Mouse (Mus musculus) embryo, embryonic 9.5 days (tissue): ENCODE data around the gene Kif21b.

ENCODE experiments used
- DNase-seq: peaks from one replicate; pipeline ENCODE4 v3.0.0-alpha.2; 2017; ENCODE audit errors: extremely low spot score

The Kif21b gene

GRCm38 (mm10) chr1:136128944-136129589, 2.1 kb upstream of the Kif21b start:
- DNase-seq = no peak

DNA sequence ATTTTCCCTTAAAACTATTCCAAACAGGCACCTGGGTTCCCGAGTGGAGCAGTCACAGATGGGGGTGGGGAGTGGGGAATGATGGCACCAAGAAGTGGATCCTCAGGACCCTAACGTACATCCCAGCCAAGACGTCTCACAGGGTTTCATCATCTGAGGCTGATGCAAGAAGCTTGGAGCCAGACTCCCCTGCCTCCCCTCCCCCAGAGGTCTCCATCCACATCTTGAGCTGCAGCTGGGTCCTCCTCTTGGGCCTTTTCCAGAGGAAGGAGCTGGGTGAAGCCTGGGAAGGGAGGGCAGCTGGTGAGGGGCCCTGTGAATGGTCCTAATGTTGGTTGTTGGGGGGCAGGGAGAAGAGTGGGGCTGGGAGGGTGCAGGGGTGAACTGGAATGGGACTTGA, 1.1 kb upstream of the Kif21b start:
- DNase-seq = no peak

- DNase-seq = no peak
Measured at GRCm38 (mm10) chr1:136131603-136132291, 558 bp downstream of the Kif21b start.

GRCm38 (mm10) chr1:136132386-136133201, 1.4 kb downstream of the Kif21b start:
- no peak for DNase-seq

- DNase-seq = no peak
Measured at GRCm38 (mm10) chr1:136133570-136134240, 2.5 kb downstream of the Kif21b start.

DNA sequence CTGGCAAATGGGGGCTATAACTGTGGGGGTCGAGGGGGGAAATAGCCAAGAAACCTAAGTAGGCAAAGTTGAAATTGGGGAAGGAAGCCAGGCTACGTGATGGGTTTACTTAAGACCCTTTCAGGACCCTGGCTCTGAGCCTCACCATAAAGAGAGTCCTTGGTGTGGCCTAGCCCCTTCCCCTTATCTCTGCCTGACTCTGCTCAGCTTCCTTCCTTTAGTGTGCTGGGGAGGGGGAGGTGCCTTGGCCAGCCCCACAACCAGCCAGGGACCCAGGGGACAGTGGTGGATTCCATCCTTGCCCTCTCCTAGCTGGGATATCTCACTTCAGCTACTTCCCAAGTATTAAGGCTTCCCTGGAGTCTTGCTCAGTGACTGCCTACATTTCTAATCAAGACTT, 3.4 kb downstream of the Kif21b start:
- DNase-seq = no peak

DNA sequence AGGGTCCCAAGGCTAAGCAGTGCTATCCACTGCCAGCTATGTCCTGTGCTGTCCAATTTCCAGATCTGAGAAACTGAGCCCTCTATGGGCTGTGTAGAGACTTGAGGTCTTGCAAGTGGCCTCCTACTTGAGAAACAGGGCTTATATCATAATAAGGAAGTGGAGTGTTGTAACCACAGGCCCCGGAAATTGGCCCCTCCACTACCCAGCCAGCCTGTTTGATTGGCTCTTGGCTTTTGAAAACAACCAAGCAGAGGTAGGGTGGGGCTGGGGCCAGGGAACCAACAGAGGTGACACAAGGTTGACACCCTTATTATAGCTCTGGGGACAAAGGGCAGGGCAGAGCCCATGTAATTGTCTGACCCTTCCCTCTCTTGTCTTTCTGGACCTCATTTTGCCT, 3.9 kb downstream of the Kif21b start:
- DNase-seq = no peak

GRCm38 (mm10) chr1:136135777-136136444, 4.7 kb downstream of the Kif21b start:
- DNase-seq = no peak

DNA sequence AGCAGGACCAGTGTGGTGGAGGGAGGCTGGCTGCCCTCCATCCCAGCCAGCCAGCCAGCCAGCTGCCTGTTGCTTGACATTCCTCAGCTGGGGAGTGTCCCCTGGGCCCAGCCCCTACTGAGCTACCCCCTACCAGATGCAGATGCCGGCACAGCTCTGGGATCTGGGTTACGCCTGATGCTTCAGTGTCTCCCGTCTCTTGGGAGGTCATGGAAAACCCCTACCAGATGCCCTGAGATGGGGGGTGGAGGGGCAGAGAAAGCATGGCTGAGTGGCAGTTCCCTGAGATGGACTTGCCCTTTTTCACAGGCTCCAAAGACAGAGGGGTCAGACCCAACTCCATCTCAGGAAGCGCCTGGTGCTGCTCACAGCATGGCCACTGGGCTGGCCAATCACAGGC, 5.4 kb downstream of the Kif21b start:
- DNase-seq = no peak

DNA sequence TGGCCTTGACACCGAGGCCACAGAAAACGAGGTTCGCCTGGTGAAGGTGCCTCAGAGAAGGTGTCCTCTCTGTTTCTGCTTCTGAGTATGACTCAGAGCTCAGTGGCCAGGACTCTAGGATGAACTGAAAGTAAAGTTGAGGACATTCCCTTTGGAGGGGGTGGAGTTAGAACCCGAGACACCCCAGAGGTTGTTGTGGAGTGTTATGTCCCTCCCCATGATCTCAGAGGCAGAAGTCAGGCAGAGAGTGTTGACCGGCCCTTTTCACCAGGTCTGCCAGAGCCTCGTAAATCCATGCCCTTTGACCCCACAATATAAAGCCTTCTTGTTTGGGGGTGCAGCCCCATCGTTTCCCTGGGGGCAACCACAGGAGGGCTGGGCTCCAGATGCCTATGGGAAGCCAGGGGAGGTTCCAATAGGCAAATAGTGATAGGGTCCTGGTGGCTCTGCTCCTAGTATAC, 5.9 kb downstream of the Kif21b start:
- no peak for DNase-seq

GRCm38 (mm10) chr1:136137575-136137974, 6.4 kb downstream of the Kif21b start:
- no peak for DNase-seq

- no peak for DNase-seq
Measured at GRCm38 (mm10) chr1:136138191-136138830, 7.1 kb downstream of the Kif21b start.

DNA sequence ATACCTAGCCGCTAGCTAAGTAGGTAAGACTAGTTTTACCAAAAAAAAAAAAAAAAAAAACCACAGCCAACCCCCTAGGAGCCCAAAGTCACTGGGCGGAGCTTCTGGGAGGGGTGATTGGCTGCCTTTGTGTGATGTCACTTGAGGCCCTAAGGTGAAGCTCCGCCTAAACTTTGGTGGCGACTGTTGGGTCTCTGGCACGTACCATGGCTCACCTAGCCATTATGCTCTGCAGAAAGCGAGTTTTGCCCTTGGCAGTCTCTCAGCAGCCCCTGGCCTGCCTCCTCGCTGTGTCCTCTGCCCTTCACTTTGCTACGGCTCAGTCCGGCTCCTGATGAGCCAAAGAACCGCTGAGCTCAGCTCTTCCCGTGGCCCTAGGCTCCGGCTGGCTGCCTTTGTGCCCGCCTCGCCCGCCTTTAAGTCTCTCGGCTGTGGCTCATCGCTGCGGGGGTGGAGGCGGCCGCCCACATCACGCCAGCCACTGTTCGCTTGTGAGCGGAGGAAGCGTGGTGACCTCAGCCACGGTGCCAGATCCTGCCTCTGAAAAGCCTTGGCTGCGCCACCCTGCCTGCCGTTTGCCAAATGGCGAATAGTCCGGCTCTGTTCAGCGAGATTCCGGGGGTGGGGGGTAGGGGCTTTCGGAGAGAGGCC, 8.9 kb downstream of the Kif21b start:
- DNase-seq = peak; percentile 82

GRCm38 (mm10) chr1:136141176-136141950, 10.2 kb downstream of the Kif21b start:
- no peak for DNase-seq

DNA sequence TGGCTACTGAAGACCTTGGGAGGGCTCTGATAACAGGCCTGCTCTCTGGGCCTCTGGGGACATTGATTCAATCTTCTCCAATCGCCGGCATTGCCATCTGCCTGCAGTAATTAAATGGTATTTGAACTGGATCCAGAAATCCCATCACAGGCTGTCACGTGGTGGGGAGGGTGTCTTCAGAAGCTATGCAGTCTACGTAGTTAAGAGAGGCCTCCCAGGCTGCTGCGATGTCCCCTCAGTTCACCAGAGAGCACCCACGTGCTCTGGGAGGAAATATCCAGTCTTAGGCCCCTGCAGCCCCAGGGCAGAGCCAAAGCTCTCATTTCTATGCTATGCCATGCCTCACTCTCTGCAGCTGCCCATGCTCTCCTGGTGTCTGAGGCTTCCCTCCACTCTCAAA, 11.1 kb downstream of the Kif21b start:
- no peak for DNase-seq

GRCm38 (mm10) chr1:136143514-136143913, 12.3 kb downstream of the Kif21b start:
- DNase-seq = no peak

DNA sequence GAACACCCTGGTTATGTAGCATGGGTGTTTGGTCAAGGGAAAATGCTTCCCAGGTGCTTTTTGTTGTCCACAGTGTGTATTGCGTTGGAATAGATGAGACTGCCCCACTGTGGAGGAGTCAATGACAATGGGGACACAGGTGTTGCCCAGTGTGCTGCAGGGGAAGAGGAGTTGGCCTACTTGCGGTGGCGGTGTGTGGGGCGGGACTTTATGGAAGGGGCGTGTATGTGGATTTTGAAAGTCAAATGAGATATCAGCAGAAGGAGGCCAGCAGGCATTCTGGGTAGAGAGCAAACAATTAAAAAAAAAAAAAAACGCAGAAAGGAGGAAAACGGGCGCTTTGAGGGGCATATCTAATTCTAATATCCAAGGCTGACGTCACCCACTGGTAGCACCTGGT, 18.5 kb downstream of the Kif21b start:
- no peak for DNase-seq

DNA sequence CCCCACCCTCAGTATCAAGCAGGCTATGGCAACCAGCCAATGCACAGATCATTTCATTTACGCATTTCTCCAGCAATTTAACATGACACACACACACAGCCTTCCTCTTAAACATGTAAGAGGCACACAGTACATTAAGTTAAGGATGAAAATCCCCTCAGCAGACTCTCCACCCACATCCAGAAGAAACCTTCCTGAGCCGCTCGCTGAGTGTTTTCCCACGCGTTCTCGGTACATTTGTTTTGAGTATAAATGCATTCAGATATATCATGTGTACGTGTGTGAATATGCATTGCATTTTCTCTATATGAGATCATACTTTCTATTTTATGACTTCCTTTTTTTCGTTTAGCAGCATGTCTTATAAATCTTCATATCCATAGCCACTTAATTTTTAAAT, 20.2 kb downstream of the Kif21b start:
- no peak for DNase-seq

DNA sequence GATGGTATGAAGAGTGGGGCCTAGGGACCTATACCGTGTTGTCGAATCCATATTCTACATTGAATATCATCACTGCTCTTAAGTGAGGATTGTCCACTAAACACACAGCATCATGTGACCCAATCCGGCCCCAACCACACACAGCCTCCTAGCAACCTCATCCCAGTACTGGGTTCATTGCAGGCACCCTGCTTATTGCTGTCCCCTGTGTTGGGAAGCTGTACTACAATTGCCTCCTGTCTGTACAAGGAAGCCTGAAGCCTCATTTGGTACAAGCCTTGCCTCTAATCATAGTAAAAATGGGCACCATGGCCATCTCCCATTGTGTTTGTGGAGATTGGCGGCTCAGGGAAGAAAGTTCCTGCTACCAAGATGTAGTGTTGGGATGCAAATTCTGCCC, 25.1 kb downstream of the Kif21b start:
- DNase-seq = no peak

DNA sequence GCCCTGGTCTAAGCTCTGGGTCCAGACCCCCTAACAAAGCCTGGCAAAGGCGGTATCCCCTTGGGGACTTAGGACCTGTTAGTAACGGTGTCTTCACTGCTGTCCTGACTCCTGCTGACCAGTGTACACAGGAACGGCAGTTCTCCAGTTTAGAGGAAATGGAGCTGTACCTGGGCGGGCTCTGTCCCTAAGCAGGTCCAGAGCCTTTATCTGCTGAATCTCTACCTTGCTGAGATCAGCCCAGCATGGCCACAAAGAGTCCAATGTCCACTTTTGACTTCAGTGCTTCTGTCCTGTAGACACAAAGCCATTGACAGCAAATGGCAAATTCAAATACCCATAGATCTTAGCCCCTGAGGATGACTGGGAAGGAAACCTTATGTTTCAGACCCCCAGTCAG, 25.8 kb downstream of the Kif21b start:
- no peak for DNase-seq
